Mouse (Mus musculus) forebrain, embryonic 11.5 days (tissue): ENCODE results near the gene Wapl. TPM values are rescaled to one million over a fixed set of nuclear protein-coding genes. Genes with fewer than 3 reads are reported as not detected.

Experiments used
- ATAC-seq: fragments of 200-750 bp; cut with Nextera tagmentation; replicated peaks from 2 replicates; pipeline ENCODE4 v1.8.0; 2017; ENCODE audit warnings: moderate TSS enrichment; ENCODE audit not compliant: low FRiP score
- DNase-seq: peaks from one replicate; pipeline ENCODE4 v3.0.0-alpha.2; 2017; ENCODE audit warnings: low spot score
- H3K27ac ChIP-seq: fragments of 300-500 bp; sonication (generic); 2 replicates; pipeline ENCODE4 v1.5.1; 2014; ENCODE audit warnings: low read depth, low read length
- H3K27me3 ChIP-seq: fragments of 300-500 bp; sonication (generic); 2 replicates; pipeline ENCODE4 v1.6.1; 2014; ENCODE audit warnings: mild to moderate bottlenecking, low read length, mixed read lengths; ENCODE audit not compliant: control insufficient read depth, insufficient read depth
- H3K36me3 ChIP-seq: fragments of 300-500 bp; sonication (generic); 2 replicates; pipeline ENCODE4 v1.6.1; 2014; ENCODE audit warnings: mild to moderate bottlenecking, low read length, moderate library complexity, mixed read lengths; ENCODE audit not compliant: control insufficient read depth, insufficient read depth
- H3K4me1 ChIP-seq: fragments of 300-500 bp; sonication (generic); replicated peaks from 2 replicates; pipeline ENCODE4 v1.6.1; 2014; ENCODE audit warnings: low read length, mixed read lengths; ENCODE audit not compliant: control insufficient read depth, insufficient read depth
- H3K4me2 ChIP-seq: fragments of 300-500 bp; sonication (generic); 2 replicates; pipeline ENCODE4 v1.6.1; 2014; ENCODE audit warnings: low read depth, mild to moderate bottlenecking, low read length, moderate library complexity, mixed read lengths; ENCODE audit not compliant: severe bottlenecking
- H3K4me3 ChIP-seq: fragments of 300-500 bp; sonication (generic); 2 replicates; pipeline ENCODE4 v1.5.1; 2014; ENCODE audit warnings: low read depth, low read length
- H3K9ac ChIP-seq: fragments of 300-500 bp; sonication (generic); 2 replicates; pipeline ENCODE4 v1.6.1; 2014; ENCODE audit warnings: low read length
- H3K9me3 ChIP-seq: fragments of 300-500 bp; sonication (generic); 2 replicates; pipeline ENCODE4 v1.6.1; 2016; ENCODE audit warnings: low read length, mixed read lengths; ENCODE audit not compliant: control insufficient read depth
- WGBS: fragments of 180-500 bp; shearing (Covaris S2); extraction: QIAGEN DNeasy Blood & Tissue Kit; methylation state at CpG from one replicate; pipeline ENCODE4 v1.1.7; 2014; 5-methylcytosine and 5-hydroxymethylcytosine counted together
- polyA plus RNA-seq: library from polyadenylated mRNA; unstranded; fragments of >200 nt; fragmentation: Nextera tagmentation; extraction: Ambion mirVana; gene quantifications from 2 replicates; pipeline ENCODE4 v1.2.1, GENCODE M21; 2014

Gene Wapl
- polyA plus RNA-seq, 1 experiment from 2014 or later = 34.5 TPM

- ATAC-seq (no peak), DNase-seq (no peak)
- H3K27me3 ChIP-seq = no peaks in the 10 kb centered on the region
- H3K27ac ChIP-seq = no peak overlapping the region
- 41% methylated on average over 9 of the region's 9 CpGs for WGBS
- peaks cover 2% of the 10 kb centered on the region; the same call in 1 of the 2 replicates for H3K4me1 ChIP-seq
- H3K4me2 ChIP-seq = peak overlapping the region; percentile 79
- peak overlapping the region; percentile 96 for H3K4me3 ChIP-seq
- no peaks in the 10 kb centered on the region for H3K9me3 ChIP-seq
- H3K36me3 ChIP-seq = no peaks in the 10 kb centered on the region; the same call in 1 of the 2 replicates
- H3K9ac ChIP-seq = peak overlapping the region; percentile 96
Measured at GRCm38 (mm10) chr14:34674932-34675331, 1.2 kb downstream of the Wapl start.

- Histone ChIP-seq H3K9ac (no peak overlapping the region), H3K36me3 (no peaks in the 10 kb centered on the region; the same call in 1 of the 2 replicates), H3K4me1 (peaks cover 2% of the 10 kb centered on the region; the same call in 1 of the 2 replicates), H3K4me3 (no peak overlapping the region), H3K27me3 (no peaks in the 10 kb centered on the region), H3K27ac (no peak overlapping the region), H3K4me2 (0 out of 2 replicates have a peak overlapping the region, but pooled peaks have one; percentile 15), H3K9me3 (no peaks in the 10 kb centered on the region)
- ATAC-seq = no peak
- DNase-seq = no peak
- 86% methylated on average over 5 of the region's 5 CpGs for WGBS
Measured at GRCm38 (mm10) chr14:34675347-34675865, 1.7 kb downstream of the Wapl start.

GRCm38 (mm10) chr14:34680815-34681214 lies 7.1 kb downstream of the Wapl start:
- H3K9me3 ChIP-seq = no peaks in the 10 kb centered on the region
- H3K9ac ChIP-seq = no peak overlapping the region
- WGBS = 89% methylated on average over 2 of the region's 2 CpGs
- no peak overlapping the region for H3K4me2 ChIP-seq
- DNase-seq = no peak
- no peaks in the 10 kb centered on the region for H3K4me1 ChIP-seq
- peaks cover 2% of the 10 kb centered on the region; the same call in 1 of the 2 replicates for H3K36me3 ChIP-seq
- ATAC-seq = no peak
- H3K4me3 ChIP-seq = no peak overlapping the region
- no peaks in the 10 kb centered on the region for H3K27me3 ChIP-seq
- no peak overlapping the region for H3K27ac ChIP-seq

GRCm38 (mm10) chr14:34684989-34685388 lies 11.3 kb downstream of the Wapl start:
- no peak overlapping the region for H3K4me3 ChIP-seq
- H3K27me3 ChIP-seq = no peaks in the 10 kb centered on the region
- DNase-seq (no peak), ATAC-seq (no peak)
- no peak overlapping the region for H3K27ac ChIP-seq
- H3K9me3 ChIP-seq = no peaks in the 10 kb centered on the region
- H3K9ac ChIP-seq = no peak overlapping the region
- H3K4me2 ChIP-seq = no peak overlapping the region
- no peaks in the 10 kb centered on the region for H3K4me1 ChIP-seq
- peaks cover 2% of the 10 kb centered on the region; the same call in 1 of the 2 replicates for H3K36me3 ChIP-seq

GRCm38 (mm10) chr14:34693970-34694369 lies 20.2 kb downstream of the Wapl start:
- no peaks in the 10 kb centered on the region for H3K36me3 ChIP-seq
- H3K4me2 ChIP-seq = no peak overlapping the region
- H3K9me3 ChIP-seq = no peaks in the 10 kb centered on the region
- no peak for ATAC-seq
- 98% methylated on average over 4 of the region's 4 CpGs for WGBS
- no peak for DNase-seq
- no peaks in the 10 kb centered on the region for H3K27me3 ChIP-seq
- H3K9ac ChIP-seq = no peak overlapping the region
- H3K27ac ChIP-seq = no peak overlapping the region
- no peak overlapping the region for H3K4me3 ChIP-seq
- H3K4me1 ChIP-seq = no peaks in the 10 kb centered on the region

GRCm38 (mm10) chr14:34697376-34697775 lies 23.6 kb downstream of the Wapl start:
- Histone ChIP-seq H3K4me2 (no peak overlapping the region), H3K27ac (no peak overlapping the region), H3K9ac (no peak overlapping the region), H3K4me3 (no peak overlapping the region), H3K4me1 (no peaks in the 10 kb centered on the region), H3K36me3 (no peaks in the 10 kb centered on the region), H3K27me3 (no peaks in the 10 kb centered on the region), H3K9me3 (no peaks in the 10 kb centered on the region)
- no peak for ATAC-seq
- no peak for DNase-seq
- 87% methylated on average over 1 of the region's 1 CpGs for WGBS

- Histone ChIP-seq H3K4me3 (no peak overlapping the region), H3K4me2 (no peak overlapping the region), H3K27me3 (no peaks in the 10 kb centered on the region), H3K9me3 (no peaks in the 10 kb centered on the region), H3K9ac (no peak overlapping the region), H3K36me3 (no peaks in the 10 kb centered on the region; the same call in 1 of the 2 replicates), H3K4me1 (no peaks in the 10 kb centered on the region), H3K27ac (no peak overlapping the region)
- ATAC-seq = no peak
- WGBS = 92% methylated on average over 2 of the region's 2 CpGs
- no peak for DNase-seq
Measured at GRCm38 (mm10) chr14:34710209-34710608, 36.5 kb downstream of the Wapl start.

- H3K4me1 ChIP-seq = no peaks in the 10 kb centered on the region
- H3K4me3 ChIP-seq = no peak overlapping the region
- H3K9me3 ChIP-seq = no peaks in the 10 kb centered on the region
- ATAC-seq (no peak), DNase-seq (no peak)
- H3K4me2 ChIP-seq = no peak overlapping the region
- 90% methylated on average over 3 of the region's 3 CpGs for WGBS
- H3K27me3 ChIP-seq = no peaks in the 10 kb centered on the region
- H3K9ac ChIP-seq = no peak overlapping the region
- no peaks in the 10 kb centered on the region; the same call in 1 of the 2 replicates for H3K36me3 ChIP-seq
- no peak overlapping the region for H3K27ac ChIP-seq
Measured at GRCm38 (mm10) chr14:34712027-34712426, 38.3 kb downstream of the Wapl start.

GRCm38 (mm10) chr14:34712857-34713256 lies 39.1 kb downstream of the Wapl start:
- ATAC-seq (no peak), DNase-seq (no peak)
- no peak overlapping the region for H3K4me2 ChIP-seq
- H3K27me3 ChIP-seq = no peaks in the 10 kb centered on the region
- no peaks in the 10 kb centered on the region for H3K4me1 ChIP-seq
- no peaks in the 10 kb centered on the region for H3K9me3 ChIP-seq
- H3K27ac ChIP-seq = no peak overlapping the region
- WGBS = 95% methylated on average over 3 of the region's 3 CpGs
- no peak overlapping the region for H3K4me3 ChIP-seq
- H3K36me3 ChIP-seq = no peaks in the 10 kb centered on the region; the same call in 1 of the 2 replicates
- no peak overlapping the region for H3K9ac ChIP-seq
